Mouse (Mus musculus) heart, embryonic 13.5 days (tissue): Measurements from ENCODE around the gene Magi1. TPM values are rescaled to one million over a fixed set of nuclear protein-coding genes. Genes with fewer than 3 reads are reported as not detected.

Source experiments
- ATAC-seq: fragments of 200-750 bp; cut with Nextera tagmentation; 2 replicates; pipeline ENCODE4 v1.8.0; 2017; ENCODE audit warnings: moderate TSS enrichment; ENCODE audit not compliant: insufficient number of reproducible peaks, low FRiP score, low TSS enrichment; ENCODE audit errors: extremely low read depth
- H3K27ac ChIP-seq: fragments of 300-500 bp; sonication (generic); replicated peaks from 2 replicates; pipeline ENCODE4 v1.5.1; 2015; ENCODE audit warnings: moderate library complexity, mild to moderate bottlenecking, inconsistent platforms
- H3K27me3 ChIP-seq: fragments of 300-500 bp; sonication (generic); replicated peaks from 2 replicates; pipeline ENCODE4 v1.6.1; 2015; ENCODE audit warnings: mild to moderate bottlenecking, inconsistent platforms
- H3K36me3 ChIP-seq: fragments of 300-500 bp; sonication (generic); 2 replicates; pipeline ENCODE4 v1.6.1; 2015; ENCODE audit warnings: mild to moderate bottlenecking, inconsistent platforms
- H3K4me1 ChIP-seq: fragments of 300-500 bp; sonication (generic); 2 replicates; pipeline ENCODE4 v1.6.1; 2015; ENCODE audit warnings: inconsistent platforms
- H3K4me2 ChIP-seq: fragments of 300-500 bp; sonication (generic); 2 replicates; pipeline ENCODE4 v1.6.1; 2015; ENCODE audit warnings: inconsistent platforms, mild to moderate bottlenecking, moderate library complexity
- H3K4me3 ChIP-seq: fragments of 300-500 bp; sonication (generic); 2 replicates; pipeline ENCODE4 v1.5.1; 2015; ENCODE audit warnings: moderate library complexity, mild to moderate bottlenecking, inconsistent platforms
- H3K9ac ChIP-seq: fragments of 300-500 bp; sonication (generic); 2 replicates; pipeline ENCODE4 v1.6.1; 2015; ENCODE audit warnings: inconsistent platforms, mild to moderate bottlenecking, moderate library complexity
- H3K9me3 ChIP-seq: fragments of 300-500 bp; sonication (generic); 2 replicates; pipeline ENCODE4 v1.6.1; 2016; ENCODE audit warnings: inconsistent platforms
- WGBS: fragments of 180-500 bp; shearing (Covaris S2); methylation state at CpG from one replicate; pipeline ENCODE4 v1.1.7; 2015; ENCODE audit warnings: mixed read lengths; 5-methylcytosine and 5-hydroxymethylcytosine counted together
- polyA plus RNA-seq: library from polyadenylated mRNA; unstranded; fragments of >200 nt; fragmentation: Nextera tagmentation; extraction: Ambion mirVana; gene quantifications from 2 replicates; pipeline ENCODE4 v1.2.1, GENCODE M21; 2015

The Magi1 gene
- polyA plus RNA-seq, 1 experiment from 2014 or later = 7.5 TPM

GRCm38 (mm10) chr6:94136693-94137092 is 147.0 kb downstream of the Magi1 start:
- no peak for ATAC-seq
- Histone ChIP-seq H3K4me1 (peaks cover 36% of the 10 kb centered on the region), H3K36me3 (no peaks in the 10 kb centered on the region), H3K9me3 (no peaks in the 10 kb centered on the region), H3K9ac (no peak overlapping the region), H3K27me3 (no peaks in the 10 kb centered on the region), H3K27ac (no peak overlapping the region), H3K4me2 (no peak overlapping the region), H3K4me3 (no peak overlapping the region)
- 75% methylated on average over 3 of the region's 3 CpGs for WGBS

- WGBS = 75% methylated on average over 5 of the region's 5 CpGs
- Histone ChIP-seq H3K27ac (no peak overlapping the region), H3K9ac (no peak overlapping the region), H3K36me3 (no peaks in the 10 kb centered on the region), H3K9me3 (no peaks in the 10 kb centered on the region), H3K4me1 (peaks cover 41% of the 10 kb centered on the region), H3K27me3 (no peaks in the 10 kb centered on the region), H3K4me3 (no peak overlapping the region), H3K4me2 (no peak overlapping the region)
- no peak for ATAC-seq
Observed at GRCm38 (mm10) chr6:94134159-94134558, 149.6 kb downstream of the Magi1 start.

- no peaks in the 10 kb centered on the region for H3K27me3 ChIP-seq
- H3K4me2 ChIP-seq = no peak overlapping the region
- no peaks in the 10 kb centered on the region for H3K36me3 ChIP-seq
- H3K9me3 ChIP-seq = no peaks in the 10 kb centered on the region
- peaks cover 56% of the 10 kb centered on the region for H3K4me1 ChIP-seq
- no peak overlapping the region for H3K27ac ChIP-seq
- no peak for ATAC-seq
- no peak overlapping the region for H3K4me3 ChIP-seq
- no peak overlapping the region for H3K9ac ChIP-seq
- WGBS = 70% methylated on average over 4 of the region's 4 CpGs
Observed at GRCm38 (mm10) chr6:94131999-94132398, 151.7 kb downstream of the Magi1 start.

GRCm38 (mm10) chr6:94130389-94130788 is 153.3 kb downstream of the Magi1 start:
- Histone ChIP-seq H3K27me3 (no peaks in the 10 kb centered on the region), H3K4me1 (peaks cover 70% of the 10 kb centered on the region), H3K36me3 (no peaks in the 10 kb centered on the region), H3K9ac (no peak overlapping the region), H3K9me3 (no peaks in the 10 kb centered on the region), H3K4me3 (no peak overlapping the region), H3K4me2 (no peak overlapping the region), H3K27ac (no peak overlapping the region)
- ATAC-seq = no peak
- WGBS = 71% methylated on average over 5 of the region's 5 CpGs

- peak overlapping the region; percentile 24; the same call in 1 of the 2 replicates for H3K27ac ChIP-seq
- no peak overlapping the region for H3K4me3 ChIP-seq
- H3K36me3 ChIP-seq = no peaks in the 10 kb centered on the region
- no peak for ATAC-seq
- H3K4me1 ChIP-seq = peaks cover 82% of the 10 kb centered on the region
- no peak overlapping the region for H3K9ac ChIP-seq
- WGBS = 64% methylated on average over 4 of the region's 4 CpGs
- no peak overlapping the region for H3K4me2 ChIP-seq
- no peaks in the 10 kb centered on the region for H3K27me3 ChIP-seq
- H3K9me3 ChIP-seq = no peaks in the 10 kb centered on the region
Observed at GRCm38 (mm10) chr6:94126763-94127162, 157.0 kb downstream of the Magi1 start.

- Histone ChIP-seq H3K9ac (no peak overlapping the region), H3K4me2 (no peak overlapping the region), H3K9me3 (no peaks in the 10 kb centered on the region), H3K27me3 (no peaks in the 10 kb centered on the region), H3K4me3 (no peak overlapping the region), H3K36me3 (no peaks in the 10 kb centered on the region), H3K27ac (peak overlapping the region; percentile 55), H3K4me1 (peaks cover 83% of the 10 kb centered on the region)
- 21% methylated on average over 6 of the region's 6 CpGs for WGBS
- no peak for ATAC-seq
Observed at GRCm38 (mm10) chr6:94125144-94125543, 158.6 kb downstream of the Magi1 start.

GRCm38 (mm10) chr6:94124279-94124678 is 159.4 kb downstream of the Magi1 start:
- Histone ChIP-seq H3K27ac (no peak overlapping the region), H3K27me3 (no peaks in the 10 kb centered on the region), H3K9ac (no peak overlapping the region), H3K9me3 (no peaks in the 10 kb centered on the region), H3K4me3 (no peak overlapping the region), H3K36me3 (no peaks in the 10 kb centered on the region), H3K4me2 (no peak overlapping the region), H3K4me1 (peaks cover 80% of the 10 kb centered on the region)
- 39% methylated on average over 2 of the region's 2 CpGs for WGBS
- ATAC-seq = no peak

- Histone ChIP-seq H3K4me2 (no peak overlapping the region), H3K9me3 (0 out of 2 replicates have a peak, but pooled peaks cover 3% of the 10 kb centered on the region), H3K9ac (no peak overlapping the region), H3K36me3 (no peaks in the 10 kb centered on the region), H3K4me3 (no peak overlapping the region), H3K4me1 (peaks cover 64% of the 10 kb centered on the region), H3K27ac (no peak overlapping the region), H3K27me3 (no peaks in the 10 kb centered on the region)
- ATAC-seq = no peak
- 65% methylated on average over 8 of the region's 8 CpGs for WGBS
Observed at GRCm38 (mm10) chr6:94122566-94123150, 161.1 kb downstream of the Magi1 start.

- ATAC-seq = no peak
- H3K4me3 ChIP-seq = no peak overlapping the region
- H3K9ac ChIP-seq = no peak overlapping the region
- H3K9me3 ChIP-seq = 0 out of 2 replicates have a peak, but pooled peaks cover 3% of the 10 kb centered on the region
- peaks cover 52% of the 10 kb centered on the region for H3K4me1 ChIP-seq
- H3K27ac ChIP-seq = no peak overlapping the region
- H3K36me3 ChIP-seq = no peaks in the 10 kb centered on the region
- H3K4me2 ChIP-seq = no peak overlapping the region
- H3K27me3 ChIP-seq = no peaks in the 10 kb centered on the region
- WGBS = 54% methylated on average over 5 of the region's 5 CpGs
Observed at GRCm38 (mm10) chr6:94121488-94121887, 162.2 kb downstream of the Magi1 start.

- Histone ChIP-seq H3K4me3 (no peak overlapping the region), H3K27ac (no peak overlapping the region), H3K4me1 (peaks cover 13% of the 10 kb centered on the region), H3K4me2 (no peak overlapping the region), H3K9me3 (0 out of 2 replicates have a peak, but pooled peaks cover 3% of the 10 kb centered on the region), H3K36me3 (no peaks in the 10 kb centered on the region), H3K9ac (no peak overlapping the region), H3K27me3 (no peaks in the 10 kb centered on the region)
- ATAC-seq = no peak
- 83% methylated on average over 6 of the region's 6 CpGs for WGBS
Observed at GRCm38 (mm10) chr6:94116434-94117432, 167.0 kb downstream of the Magi1 start.

GRCm38 (mm10) chr6:94111833-94112232 is 171.9 kb downstream of the Magi1 start:
- Histone ChIP-seq H3K4me1 (peaks cover 11% of the 10 kb centered on the region), H3K9ac (no peak overlapping the region), H3K9me3 (no peaks in the 10 kb centered on the region), H3K27me3 (no peaks in the 10 kb centered on the region), H3K4me2 (no peak overlapping the region), H3K36me3 (no peaks in the 10 kb centered on the region), H3K27ac (no peak overlapping the region), H3K4me3 (no peak overlapping the region)
- ATAC-seq = no peak
